Mouse (Mus musculus): Measurements from ENCODE around the gene Numa1. TPM values are rescaled to one million over a fixed set of nuclear protein-coding genes. Genes with fewer than 3 reads are reported as not detected.

Numa1 gene
- polyA plus RNA-seq, 1 experiment, result 63.1 TPM

- no peak for TF ChIP-seq POLR2A (IDR thresholded peaks at IDR 0.05; ENCODE audit: low read depth, low read length)
- no peak for TF ChIP-seq CTCF (IDR thresholded peaks at IDR 0.05; ENCODE audit: extremely low read depth, insufficient read length, insufficient replicate concordance, low read depth, low read length)
- no peaks in the 10 kb centered on the region for H3K36me3 ChIP-seq (ENCODE audit: control insufficient read depth, insufficient read depth, low read length)
- H3K27me3 ChIP-seq (ENCODE audit: control insufficient read depth, insufficient read depth, low read length), result no peaks in the 10 kb centered on the region
- H3K4me3 ChIP-seq (ENCODE audit: low read depth, low read length), result no peak overlapping the region
- H3K4me1 ChIP-seq (ENCODE audit: control insufficient read depth, insufficient read depth, insufficient read length, low read length), result 0 out of 2 replicates have a peak, but pooled peaks cover 2% of the 10 kb centered on the region
- no peak overlapping the region for H3K27ac ChIP-seq (ENCODE audit: insufficient read depth, low read depth, low read length)
- 91% methylated on average over 16 of the region's 16 CpGs for WGBS
Measured at GRCm38 (mm10) chr7:101900331-101901097, 33.4 kb upstream of the Numa1 start.

- Histone ChIP-seq H3K27me3 (ENCODE audit: control insufficient read depth, insufficient read depth, low read length) (no peaks in the 10 kb centered on the region), H3K4me3 (ENCODE audit: low read depth, low read length) (no peak overlapping the region), H3K27ac (ENCODE audit: insufficient read depth, low read depth, low read length) (no peak overlapping the region), H3K36me3 (ENCODE audit: control insufficient read depth, insufficient read depth, low read length) (no peaks in the 10 kb centered on the region), H3K4me1 (ENCODE audit: control insufficient read depth, insufficient read depth, insufficient read length, low read length) (peaks cover 7% of the 10 kb centered on the region; the same call in 1 of the 2 replicates)
- no peak for TF ChIP-seq CTCF (IDR thresholded peaks at IDR 0.05; ENCODE audit: extremely low read depth, insufficient read length, insufficient replicate concordance, low read depth, low read length)
- TF ChIP-seq POLR2A (IDR thresholded peaks at IDR 0.05; ENCODE audit: low read depth, low read length), result no peak
- WGBS, result 95% methylated on average over 10 of the region's 10 CpGs
Measured at GRCm38 (mm10) chr7:101901969-101902368, 31.9 kb upstream of the Numa1 start.

GRCm38 (mm10) chr7:101902846-101903245 is 31.1 kb upstream of the Numa1 start:
- H3K36me3 ChIP-seq (ENCODE audit: control insufficient read depth, insufficient read depth, low read length), result no peaks in the 10 kb centered on the region
- H3K4me3 ChIP-seq (ENCODE audit: low read depth, low read length), result no peak overlapping the region
- H3K27ac ChIP-seq (ENCODE audit: insufficient read depth, low read depth, low read length), result no peak overlapping the region
- TF ChIP-seq POLR2A (IDR thresholded peaks at IDR 0.05; ENCODE audit: low read depth, low read length) (no peak), CTCF (IDR thresholded peaks at IDR 0.05; ENCODE audit: extremely low read depth, insufficient read length, insufficient replicate concordance, low read depth, low read length) (no peak)
- H3K4me1 ChIP-seq (ENCODE audit: control insufficient read depth, insufficient read depth, insufficient read length, low read length), result peaks cover 5% of the 10 kb centered on the region; the same call in 1 of the 2 replicates
- H3K27me3 ChIP-seq (ENCODE audit: control insufficient read depth, insufficient read depth, low read length), result no peaks in the 10 kb centered on the region

GRCm38 (mm10) chr7:101905561-101906286 is 28.2 kb upstream of the Numa1 start, which contains the start of gene Lamtor1:
Gene Lamtor1 (plus strand): TSS chr7:101905904.
- Histone ChIP-seq H3K27me3 (ENCODE audit: control insufficient read depth, insufficient read depth, low read length) (no peaks in the 10 kb centered on the region), H3K4me1 (ENCODE audit: control insufficient read depth, insufficient read depth, insufficient read length, low read length) (peaks cover 15% of the 10 kb centered on the region; the same call in 1 of the 2 replicates), H3K4me3 (ENCODE audit: low read depth, low read length) (peak within 1 kb of the TSS; percentile 80), H3K27ac (ENCODE audit: insufficient read depth, low read depth, low read length) (peak within 1 kb of the TSS; percentile 92), H3K36me3 (ENCODE audit: control insufficient read depth, insufficient read depth, low read length) (peaks cover 9% of the 10 kb centered on the region; the same call in 1 of the 2 replicates)
- under 1% methylated on average over 61 of the region's 61 CpGs for WGBS
- peak; percentile 63 for TF ChIP-seq POLR2A (IDR thresholded peaks at IDR 0.05; ENCODE audit: low read depth, low read length)
- no peak for TF ChIP-seq CTCF (IDR thresholded peaks at IDR 0.05; ENCODE audit: extremely low read depth, insufficient read length, insufficient replicate concordance, low read depth, low read length)

- Histone ChIP-seq H3K27ac (ENCODE audit: insufficient read depth, low read depth, low read length) (peak within 1 kb of the TSS; percentile 92), H3K4me1 (ENCODE audit: control insufficient read depth, insufficient read depth, insufficient read length, low read length) (peaks cover 15% of the 10 kb centered on the region; the same call in 1 of the 2 replicates), H3K36me3 (ENCODE audit: control insufficient read depth, insufficient read depth, low read length) (peaks cover 14% of the 10 kb centered on the region), H3K4me3 (ENCODE audit: low read depth, low read length) (peak within 1 kb of the TSS; percentile 80), H3K27me3 (ENCODE audit: control insufficient read depth, insufficient read depth, low read length) (no peaks in the 10 kb centered on the region)
- WGBS, result 3% methylated on average over 11 of the region's 11 CpGs
- TF ChIP-seq POLR2A (IDR thresholded peaks at IDR 0.05; ENCODE audit: low read depth, low read length), result no peak
- no peak for TF ChIP-seq CTCF (IDR thresholded peaks at IDR 0.05; ENCODE audit: extremely low read depth, insufficient read length, insufficient replicate concordance, low read depth, low read length)
Measured at GRCm38 (mm10) chr7:101906287-101906681, 27.6 kb upstream of the Numa1 start, which contains the start of gene Tomt. Gene Tomt (minus strand): TSS chr7:101906359.

- peak overlapping the region; percentile 88 for H3K27ac ChIP-seq (ENCODE audit: insufficient read depth, low read depth, low read length)
- WGBS, result 34% methylated on average over 8 of the region's 8 CpGs
Measured at GRCm38 (mm10) chr7:101906696-101907095, 27.2 kb upstream of the Numa1 start.

GRCm38 (mm10) chr7:101908367-101908766 is 25.5 kb upstream of the Numa1 start:
- Histone ChIP-seq H3K36me3 (ENCODE audit: control insufficient read depth, insufficient read depth, low read length) (peaks cover 33% of the 10 kb centered on the region), H3K4me3 (ENCODE audit: low read depth, low read length) (no peak overlapping the region), H3K27me3 (ENCODE audit: control insufficient read depth, insufficient read depth, low read length) (no peaks in the 10 kb centered on the region), H3K4me1 (ENCODE audit: control insufficient read depth, insufficient read depth, insufficient read length, low read length) (peaks cover 15% of the 10 kb centered on the region; the same call in 1 of the 2 replicates), H3K27ac (ENCODE audit: insufficient read depth, low read depth, low read length) (peak overlapping the region; percentile 42)
- 30% methylated on average over 4 of the region's 4 CpGs for whole genome bisulfite sequencing
- TF ChIP-seq CTCF (IDR thresholded peaks at IDR 0.05; ENCODE audit: extremely low read depth, insufficient read length, insufficient replicate concordance, low read depth, low read length), result no peak
- no peak for TF ChIP-seq POLR2A (IDR thresholded peaks at IDR 0.05; ENCODE audit: low read depth, low read length)

More at GRCm38 (mm10) chr7:101906696-101907095, 27.2 kb upstream of the Numa1 start:
- TF ChIP-seq CTCF (IDR thresholded peaks at IDR 0.05; ENCODE audit: extremely low read depth, insufficient read length, insufficient replicate concordance, low read depth, low read length) (no peak), POLR2A (IDR thresholded peaks at IDR 0.05; ENCODE audit: low read depth, low read length) (no peak)
- Histone ChIP-seq H3K36me3 (ENCODE audit: control insufficient read depth, insufficient read depth, low read length) (peaks cover 17% of the 10 kb centered on the region), H3K4me1 (ENCODE audit: control insufficient read depth, insufficient read depth, insufficient read length, low read length) (peaks cover 15% of the 10 kb centered on the region; the same call in 1 of the 2 replicates), H3K4me3 (ENCODE audit: low read depth, low read length) (peak overlapping the region; percentile 80), H3K27me3 (ENCODE audit: control insufficient read depth, insufficient read depth, low read length) (no peaks in the 10 kb centered on the region)
